Mouse (Mus musculus) liver, embryonic 14 days (tissue): ENCODE measurements around the gene Elavl1. TPM values are rescaled to one million over a fixed set of nuclear protein-coding genes. Genes with fewer than 3 reads are reported as not detected.

ENCODE experiments used
- polyA plus RNA-seq: library from polyadenylated mRNA; depleted of rRNA; stranded (reverse); fragments of >200 nt; gene quantifications from 2 replicates; pipeline ENCODE4 v1.2.3, GENCODE M21; 2012; rRNA removed

Gene Elavl1
- polyA plus RNA-seq, result 26.8 and 41.3 TPM in 2 replicates

GRCm38 (mm10) chr8:4324983-4325750 lies at the start of gene Elavl1, which contains the start of gene Ccl25:
TSS of gene Elavl1 (minus strand) at chr8:4325413.
TSS of gene Ccl25 (plus strand) at chr8:4325210.

GRCm38 (mm10) chr8:4275275-4276110 lies 49.7 kb downstream of the Elavl1 start, which contains the start of gene Timm44:
TSS of gene Timm44 (minus strand) at chr8:4275913.

GRCm38 (mm10) chr8:4259125-4259804 lies 65.9 kb downstream of the Elavl1 start, which contains the start of gene Ctxn1:
TSS of gene Ctxn1 (minus strand) at chr8:4259274.

GRCm38 (mm10) chr8:4252934-4253841 lies 72.0 kb downstream of the Elavl1 start, which contains the start of gene Snapc2:
TSS of gene Snapc2 (plus strand) at chr8:4253080.

GRCm38 (mm10) chr8:4247951-4248540 lies 77.2 kb downstream of the Elavl1 start, which contains the start of gene Tgfbr3l:
TSS of gene Tgfbr3l (plus strand) at chr8:4248214.

GRCm38 (mm10) chr8:4238434-4239192 lies 86.6 kb downstream of the Elavl1 start, which contains the start of the genes Map2k7 and Gm49320:
TSS of gene Map2k7 (plus strand) at chr8:4238740.
TSS of gene Gm49320 (plus strand) at chr8:4238865.

Other genes with a start within 250 kb of the Elavl1 start
- gene Cd209f, start 219.6 kb downstream of the Elavl1 start, polyA plus RNA-seq, result 0.36 and 0.74 TPM in 2 replicates
- gene Cd209g, start 191.3 kb downstream of the Elavl1 start, polyA plus RNA-seq, result 0.05 and 0.07 TPM in 2 replicates
- gene Evi5l, start 158.8 kb downstream of the Elavl1 start, polyA plus RNA-seq, result 3.3 and 3.7 TPM in 2 replicates
- gene Prr36, start 108.0 kb downstream of the Elavl1 start, polyA plus RNA-seq, result 0.21 and 0.22 TPM in 2 replicates
- gene Lrrc8e, start 98.6 kb downstream of the Elavl1 start, polyA plus RNA-seq, result 0.07 and 0.08 TPM in 2 replicates
- gene Map2k7, start 86.7 kb downstream of the Elavl1 start, polyA plus RNA-seq, result 12.3 and 13.5 TPM in 2 replicates
- 0.35 and 0.48 TPM in 2 replicates for gene Gm49320, start 86.5 kb downstream of the Elavl1 start, polyA plus RNA-seq
- 3.5 and 4.8 TPM in 2 replicates for gene Tgfbr3l, start 77.2 kb downstream of the Elavl1 start, polyA plus RNA-seq
- 10.9 and 12.1 TPM in 2 replicates for gene Snapc2, start 72.3 kb downstream of the Elavl1 start, polyA plus RNA-seq
- 2.9 TPM in 2 replicates for gene Ctxn1, start 66.1 kb downstream of the Elavl1 start, polyA plus RNA-seq
- 41.0 and 41.8 TPM in 2 replicates for gene Timm44, start 49.5 kb downstream of the Elavl1 start, polyA plus RNA-seq
- gene Ccl25, start 203 bp downstream of the Elavl1 start, polyA plus RNA-seq, result 4.8 and 5.8 TPM in 2 replicates
- 1.2 and 1.3 TPM in 2 replicates for gene Cers4, start 167.6 kb upstream of the Elavl1 start, polyA plus RNA-seq